Mouse (Mus musculus) erythroblast, embryonic 14.5 days (primary cell): Measurements from ENCODE around the gene Fnip1. TPM values are rescaled to one million over a fixed set of nuclear protein-coding genes. Genes with fewer than 3 reads are reported as not detected.

ENCODE experiments used
- H3K27me3 ChIP-seq: 2 replicates; pipeline ENCODE4 v1.6.1; 2012; ENCODE audit warnings: inconsistent platforms; ENCODE audit not compliant: control insufficient read depth
- H3K36me3 ChIP-seq: 2 replicates; pipeline ENCODE4 v1.6.1; 2012; ENCODE audit warnings: mild to moderate bottlenecking, inconsistent platforms; ENCODE audit not compliant: control insufficient read depth
- H3K4me1 ChIP-seq: 2 replicates; pipeline ENCODE4 v1.6.1; 2012; ENCODE audit warnings: inconsistent platforms; ENCODE audit not compliant: control insufficient read depth
- H3K4me3 ChIP-seq: replicated peaks from 2 replicates; pipeline ENCODE3; 2012; ENCODE audit warnings: moderate library complexity, mild to moderate bottlenecking, inconsistent platforms
- H3K9me3 ChIP-seq: 2 replicates; pipeline ENCODE4 v1.6.1; 2012; ENCODE audit warnings: low read length, inconsistent platforms, mixed read lengths; ENCODE audit not compliant: control insufficient read depth
- GATA1 ChIP-seq: IDR thresholded peaks from 2 replicates; pipeline ENCODE4 v1.6.1; 2012; ENCODE audit warnings: low read length, inconsistent platforms, mixed read lengths
- TAL1 ChIP-seq: IDR thresholded peaks from 3 replicates; pipeline ENCODE4 v1.6.1; 2012; ENCODE audit warnings: low read length, inconsistent platforms, mixed read lengths
- polyA plus RNA-seq: library from polyadenylated mRNA; stranded (reverse); fragments of >175 nt; gene quantifications from 2 replicates; pipeline ENCODE4 v1.2.3, GENCODE M21; 2012

Fnip1 gene
- polyA plus RNA-seq, 1 experiment: 0.03 TPM

GRCm38 (mm10) chr11:54499838-54500237 lies 61.8 kb downstream of the Fnip1 start:
- Histone ChIP-seq H3K36me3 (peaks cover 68% of the 10 kb centered on the region), H3K4me1 (no peaks in the 10 kb centered on the region), H3K4me3 (no peak overlapping the region), H3K27me3 (no peaks in the 10 kb centered on the region), H3K9me3 (no peaks in the 10 kb centered on the region)
- no peak for TF ChIP-seq GATA1
- TF ChIP-seq TAL1: no peak

GRCm38 (mm10) chr11:54502546-54503245 lies 64.7 kb downstream of the Fnip1 start:
- Histone ChIP-seq H3K9me3 (no peaks in the 10 kb centered on the region), H3K27me3 (no peaks in the 10 kb centered on the region), H3K4me1 (no peaks in the 10 kb centered on the region), H3K4me3 (no peak overlapping the region), H3K36me3 (peaks cover 69% of the 10 kb centered on the region)
- TF ChIP-seq TAL1 (no peak), GATA1 (no peak)

- Histone ChIP-seq H3K4me1 (no peaks in the 10 kb centered on the region), H3K36me3 (peaks cover 41% of the 10 kb centered on the region)
- TF ChIP-seq GATA1: no peak
- no peak for TF ChIP-seq TAL1
Observed at GRCm38 (mm10) chr11:54513584-54513983, 75.6 kb downstream of the Fnip1 start.

GRCm38 (mm10) chr11:54521927-54522528 lies 84.0 kb downstream of the Fnip1 start:
- Histone ChIP-seq H3K4me3 (peak overlapping the region; percentile 89), H3K27me3 (no peaks in the 10 kb centered on the region), H3K9me3 (no peaks in the 10 kb centered on the region), H3K4me1 (peaks cover 39% of the 10 kb centered on the region), H3K36me3 (peaks cover 4% of the 10 kb centered on the region; the same call in 1 of the 2 replicates)
- no peak for TF ChIP-seq TAL1

More at GRCm38 (mm10) chr11:54513584-54513983, 75.6 kb downstream of the Fnip1 start:
- Histone ChIP-seq H3K9me3 (no peaks in the 10 kb centered on the region), H3K4me3 (no peak overlapping the region), H3K27me3 (no peaks in the 10 kb centered on the region)

- peak; percentile 28; the same call in 1 of the 2 replicates for TF ChIP-seq GATA1
- no peak for TF ChIP-seq TAL1
Observed at GRCm38 (mm10) chr11:54522529-54523430, 84.8 kb downstream of the Fnip1 start, which contains the start of gene Rapgef6. TSS of gene Rapgef6 (plus strand) at chr11:54522847.

DNA sequence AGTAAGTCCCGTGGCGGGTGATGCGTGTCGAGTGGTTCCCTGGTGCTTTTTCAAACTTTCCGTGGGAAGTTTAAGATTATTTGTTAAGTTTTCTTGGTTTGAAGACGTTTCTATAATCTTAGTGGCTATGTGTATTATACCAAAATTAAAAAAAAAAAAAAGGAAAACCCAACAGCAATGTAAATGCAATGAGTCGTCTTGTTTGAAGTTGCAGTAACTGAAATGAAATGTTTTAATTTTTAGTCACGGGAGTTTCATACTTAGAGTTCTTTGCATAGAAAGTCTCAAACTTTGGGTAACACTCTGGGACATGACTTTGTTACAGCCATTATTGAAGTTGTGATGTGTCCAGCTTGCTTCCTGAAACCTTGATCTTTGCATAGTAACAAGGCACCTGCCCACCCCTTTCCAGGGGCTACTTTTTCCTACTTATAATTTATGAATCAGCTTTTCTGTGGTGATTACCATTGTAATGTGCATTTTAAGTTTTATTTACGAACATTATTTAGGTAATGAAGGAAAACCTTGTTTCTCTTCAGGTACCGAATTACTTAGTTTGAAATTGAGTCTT lies 85.5 kb downstream of the Fnip1 start:
- Histone ChIP-seq H3K9me3 (no peaks in the 10 kb centered on the region), H3K36me3 (peaks cover 2% of the 10 kb centered on the region; the same call in 1 of the 2 replicates), H3K4me3 (peak overlapping the region; percentile 89), H3K4me1 (peaks cover 46% of the 10 kb centered on the region), H3K27me3 (no peaks in the 10 kb centered on the region)
- no peak for TF ChIP-seq TAL1
- no peak for TF ChIP-seq GATA1

More at GRCm38 (mm10) chr11:54522529-54523430, 84.8 kb downstream of the Fnip1 start, which contains the start of gene Rapgef6:
- Histone ChIP-seq H3K27me3 (no peaks in the 10 kb centered on the region), H3K4me1 (peaks cover 42% of the 10 kb centered on the region), H3K9me3 (no peaks in the 10 kb centered on the region), H3K4me3 (peak within 1 kb of the TSS; percentile 89), H3K36me3 (peaks cover 4% of the 10 kb centered on the region; the same call in 1 of the 2 replicates)

GRCm38 (mm10) chr11:54528002-54528401 lies 90.0 kb downstream of the Fnip1 start:
- no peaks in the 10 kb centered on the region for H3K27me3 ChIP-seq
- no peaks in the 10 kb centered on the region for H3K9me3 ChIP-seq
- H3K4me1 ChIP-seq: peaks cover 52% of the 10 kb centered on the region
- TF ChIP-seq TAL1 (no peak), GATA1 (no peak)
- no peak overlapping the region for H3K4me3 ChIP-seq
- H3K36me3 ChIP-seq: peaks cover 15% of the 10 kb centered on the region

DNA sequence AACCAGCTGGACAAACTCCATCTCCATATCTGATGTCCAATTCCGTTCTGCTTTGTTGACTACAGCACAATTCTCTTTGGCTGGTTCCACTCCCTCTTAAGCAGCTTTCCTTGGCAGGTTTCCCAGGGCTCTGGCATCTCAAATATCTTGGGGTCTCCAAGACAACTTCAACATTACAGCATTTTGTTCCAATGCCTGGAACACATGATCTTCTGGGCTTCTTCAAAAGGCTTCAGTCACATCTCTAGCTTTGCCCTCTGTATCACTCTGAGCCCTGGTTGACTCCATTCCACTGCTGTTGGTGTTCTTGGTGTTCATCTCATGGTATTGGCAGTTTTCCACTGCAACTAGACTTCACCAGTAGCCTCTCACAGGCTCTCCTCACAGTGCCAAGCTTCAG lies 92.4 kb downstream of the Fnip1 start:
- no peaks in the 10 kb centered on the region for H3K9me3 ChIP-seq
- H3K27me3 ChIP-seq: no peaks in the 10 kb centered on the region
- H3K4me3 ChIP-seq: no peak overlapping the region
- peaks cover 20% of the 10 kb centered on the region for H3K36me3 ChIP-seq
- TF ChIP-seq GATA1: no peak
- no peak for TF ChIP-seq TAL1
- H3K4me1 ChIP-seq: peaks cover 45% of the 10 kb centered on the region

DNA sequence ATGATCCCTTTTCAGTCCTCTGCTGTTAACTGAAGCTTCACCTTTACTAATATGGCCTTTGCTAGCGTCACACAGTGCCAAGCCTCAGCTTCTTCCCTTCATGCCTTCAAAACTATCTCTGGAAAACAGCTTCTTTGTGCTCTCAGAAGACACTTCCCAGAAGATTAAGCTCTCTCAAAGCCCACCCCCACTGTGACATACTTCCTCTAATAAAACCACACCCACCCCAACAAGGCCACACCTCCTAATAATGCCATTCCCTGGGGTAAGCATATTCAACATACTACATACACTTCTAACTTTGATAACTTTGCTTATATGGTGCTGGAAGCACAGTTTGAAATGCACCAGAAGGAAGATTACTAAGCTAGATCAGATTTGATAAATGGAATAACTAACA lies 92.9 kb downstream of the Fnip1 start:
- H3K4me3 ChIP-seq: no peak overlapping the region
- peaks cover 47% of the 10 kb centered on the region for H3K4me1 ChIP-seq
- H3K27me3 ChIP-seq: no peaks in the 10 kb centered on the region
- peaks cover 20% of the 10 kb centered on the region for H3K36me3 ChIP-seq
- no peaks in the 10 kb centered on the region for H3K9me3 ChIP-seq
- TF ChIP-seq TAL1: no peak
- no peak for TF ChIP-seq GATA1
